Mouse (Mus musculus): ENCODE results near the gene Zfp277.
A peak's percentile ranks its signal among the peaks of the same experiment; 100 is the strongest.

Gene Zfp277

GRCm38 (mm10) chr12:40445648-40446449 is at the start of gene Zfp277, which contains the start of gene Dock4:
Gene Zfp277, minus strand, starts transcription at chr12:40445902.
Gene Dock4, plus strand, starts transcription at chr12:40445952.
- peak; percentile 100 for DNase-seq (ENCODE audit: inconsistent ontology term)

- DNase-seq (ENCODE audit: inconsistent ontology term): no peak
Measured at GRCm38 (mm10) chr12:40486047-40486837, 40.5 kb upstream of the Zfp277 start.

- no peak for DNase-seq (ENCODE audit: inconsistent ontology term)
Measured at GRCm38 (mm10) chr12:40485210-40485609, 39.5 kb upstream of the Zfp277 start.

GRCm38 (mm10) chr12:40484224-40484623 is 38.5 kb upstream of the Zfp277 start:
- DNase-seq (ENCODE audit: inconsistent ontology term): no peak

- no peak for DNase-seq (ENCODE audit: inconsistent ontology term)
Measured at GRCm38 (mm10) chr12:40477621-40478452, 32.1 kb upstream of the Zfp277 start.

- peak; percentile 45 for DNase-seq (ENCODE audit: inconsistent ontology term)
Measured at GRCm38 (mm10) chr12:40473709-40474108, 28.0 kb upstream of the Zfp277 start.

- DNase-seq (ENCODE audit: inconsistent ontology term): peak; percentile 65
Measured at GRCm38 (mm10) chr12:40471649-40472399, 26.1 kb upstream of the Zfp277 start.

- no peak for DNase-seq (ENCODE audit: inconsistent ontology term)
Measured at GRCm38 (mm10) chr12:40469009-40469408, 23.3 kb upstream of the Zfp277 start.

- DNase-seq (ENCODE audit: inconsistent ontology term): no peak
Measured at GRCm38 (mm10) chr12:40468235-40468634, 22.5 kb upstream of the Zfp277 start.

- peak; percentile 49 for DNase-seq (ENCODE audit: inconsistent ontology term)
Measured at GRCm38 (mm10) chr12:40464282-40464681, 18.6 kb upstream of the Zfp277 start.

- DNase-seq (ENCODE audit: inconsistent ontology term): peak; percentile 13
Measured at GRCm38 (mm10) chr12:40463828-40464227, 18.1 kb upstream of the Zfp277 start.

- DNase-seq (ENCODE audit: inconsistent ontology term): peak; percentile 64
Measured at GRCm38 (mm10) chr12:40462693-40463235, 17.1 kb upstream of the Zfp277 start.

GRCm38 (mm10) chr12:40459673-40460265 is 14.1 kb upstream of the Zfp277 start:
- no peak for DNase-seq (ENCODE audit: inconsistent ontology term)

GRCm38 (mm10) chr12:40458977-40459376 is 13.3 kb upstream of the Zfp277 start:
- DNase-seq (ENCODE audit: inconsistent ontology term): no peak

GRCm38 (mm10) chr12:40456517-40456916 is 10.8 kb upstream of the Zfp277 start:
- DNase-seq (ENCODE audit: inconsistent ontology term): no peak

- DNase-seq (ENCODE audit: inconsistent ontology term): no peak
Measured at GRCm38 (mm10) chr12:40449119-40449795, 3.6 kb upstream of the Zfp277 start.

GRCm38 (mm10) chr12:40447561-40448355 is 2.1 kb upstream of the Zfp277 start:
- DNase-seq (ENCODE audit: inconsistent ontology term): no peak

- peak; percentile 59 for DNase-seq (ENCODE audit: inconsistent ontology term)
Measured at GRCm38 (mm10) chr12:40446450-40447381, 1.0 kb upstream of the Zfp277 start.
